Comparison of ENCODE assay signal across 8 mouse cellular contexts in genomic region chr10:4612313-4613036, GRCm38 (mm10). TPM values are rescaled to one million over a fixed set of nuclear protein-coding genes. Genes with fewer than 3 reads are reported as not detected.
DNase-seq lines count a peak whose midpoint lies in the region; ATAC-seq lines count a peak whose summit lies in the region.

No protein-coding gene starts in this region.

- peak overlapping the region; percentile 73 for H3K27ac ChIP-seq in limb, embryonic 12.5 days
- no peak overlapping the region for H3K27ac ChIP-seq in limb, embryonic 10.5 days
- H3K27ac ChIP-seq in midbrain, embryonic 13.5 days: no peak overlapping the region

- H3K4me2 ChIP-seq in limb, embryonic 12.5 days: peak overlapping the region; percentile 45
- H3K4me2 ChIP-seq in midbrain, embryonic 13.5 days (replicated peaks): no peak overlapping the region

- no peaks in the 10 kb centered on the region for H3K36me3 ChIP-seq in limb, embryonic 12.5 days
- no peaks in the 10 kb centered on the region for H3K36me3 ChIP-seq in limb, embryonic 10.5 days
- H3K36me3 ChIP-seq in midbrain, embryonic 13.5 days: no peaks in the 10 kb centered on the region

- peak overlapping the region; percentile 19; the same call in 1 of the 2 replicates for H3K4me3 ChIP-seq in limb, embryonic 12.5 days (replicated peaks)
- H3K4me3 ChIP-seq in limb, embryonic 10.5 days: no peak overlapping the region
- no peak overlapping the region for H3K4me3 ChIP-seq in midbrain, embryonic 13.5 days (replicated peaks)

- WGBS in limb, embryonic 12.5 days: 64% methylated on average over 22 of the region's 22 CpGs
- WGBS in limb, embryonic 10.5 days: 79% methylated on average over 22 of the region's 22 CpGs
- 85% methylated on average over 22 of the region's 22 CpGs for WGBS in midbrain, embryonic 13.5 days

- H3K9me3 ChIP-seq in limb, embryonic 12.5 days: no peaks in the 10 kb centered on the region
- H3K9me3 ChIP-seq in limb, embryonic 10.5 days (replicated peaks): no peaks in the 10 kb centered on the region
- no peaks in the 10 kb centered on the region for H3K9me3 ChIP-seq in midbrain, embryonic 13.5 days

- H3K9ac ChIP-seq in limb, embryonic 12.5 days (replicated peaks): no peak overlapping the region
- no peak overlapping the region for H3K9ac ChIP-seq in midbrain, embryonic 13.5 days (replicated peaks)

- intact Hi-C loops in left cerebral cortex, postnatal 14 days (cut with DNase I): no loop called here

- DNase-seq in limb, embryonic 10.5 days (ENCODE audit: low spot score): no peak
- DNase-seq in adrenal gland, postnatal 10 days: peak; percentile 53
- no peak for DNase-seq in frontal cortex, postnatal 14 days (ENCODE audit: low spot score in 2 of 2)
- DNase-seq in left cerebral cortex, postnatal 14 days (ENCODE audit: low spot score in 2 of 2): no peak

- no peak; the same call in 1 of the 2 replicates for ATAC-seq in limb, embryonic 12.5 days (ENCODE audit: insufficient number of reproducible peaks, insufficient read depth, low FRiP score, low TSS enrichment, low read depth)
- ATAC-seq in inflammation-experienced regulatory T-cells, adult 6 months: peak; percentile 72
- ATAC-seq in megakaryocyte-erythroid progenitor cell, adult 5-6 weeks (replicated peaks; ENCODE audit: low FRiP score, low TSS enrichment, poor library complexity, severe bottlenecking): peak; percentile 96
- ATAC-seq in midbrain, embryonic 13.5 days: no peak

- no peaks in the 10 kb centered on the region for H3K27me3 ChIP-seq in limb, embryonic 12.5 days
- H3K27me3 ChIP-seq in limb, embryonic 10.5 days (ENCODE audit: low read depth, poor library complexity, severe bottlenecking): no peaks in the 10 kb centered on the region
- no peaks in the 10 kb centered on the region for H3K27me3 ChIP-seq in midbrain, embryonic 13.5 days

- H3K4me1 ChIP-seq in limb, embryonic 12.5 days (replicated peaks): peaks cover 27% of the 10 kb centered on the region
- peaks cover 15% of the 10 kb centered on the region for H3K4me1 ChIP-seq in limb, embryonic 10.5 days
- no peaks in the 10 kb centered on the region for H3K4me1 ChIP-seq in midbrain, embryonic 13.5 days (replicated peaks)

RNA-seq across cellular contexts. Expression of gene Esr1, which starts 1.1 kb away (rescaled TPM):
- polyA plus RNA-seq in limb, embryonic 12.5 days (2016; fragmentation: Nextera tagmentation; extraction: Ambion mirVana): 0.82 and 1.1 TPM in 2 replicates
- polyA plus RNA-seq in limb, embryonic 10.5 days (2016; fragmentation: Nextera tagmentation; extraction: Ambion mirVana): 0.18 and 0.24 TPM in 2 replicates
- 10 to 100 TPM; 16.2 to 24.5 TPM for total RNA-seq in adrenal gland, postnatal 10 days (2021)
- 1 to 10 TPM; 1.3 to 6.4 (median 4.4) TPM for polyA plus RNA-seq in inflammation-experienced regulatory T-cells, adult 6 months (2017; shearing (Covaris generic))
- total RNA-seq in megakaryocyte-erythroid progenitor cell, adult 5-6 weeks (2014; fragmentation: Nextera tagmentation): 0.40 and 2.9 TPM in 2 replicates
- total RNA-seq in megakaryocyte-erythroid progenitor cell, adult 5-6 weeks (2017): 0.65 and 0.89 TPM in 2 replicates
- polyA plus RNA-seq in midbrain, embryonic 13.5 days (2015; fragmentation: Nextera tagmentation; extraction: Ambion mirVana): 0.10 and 0.12 TPM in 2 replicates
- 1 to 10 TPM; 2.7 to 2.9 TPM for total RNA-seq in left cerebral cortex, postnatal 14 days (2021)

Comparison
In these comparisons a context has a peak if more than half of its experiments do, and no peak if none do; other contexts are left out.
1. ATAC-seq: peak in inflammation-experienced regulatory T-cells, adult 6 months (single experiment) and megakaryocyte-erythroid progenitor cell, adult 5-6 weeks (single experiment); none in limb, embryonic 12.5 days (single experiment) and midbrain, embryonic 13.5 days (single experiment).